Mouse (Mus musculus) heart, embryonic 15.5 days (tissue): ENCODE results near the gene Stat5a. TPM values are rescaled to one million over a fixed set of nuclear protein-coding genes. Genes with fewer than 3 reads are reported as not detected.
A peak's percentile ranks its signal among the peaks of the same experiment; 100 is the strongest.

Experiments
- ATAC-seq: fragments of 200-750 bp; cut with Nextera tagmentation; replicated peaks from 2 replicates; pipeline ENCODE4 v1.8.0; 2017; ENCODE audit warnings: low read depth, moderate TSS enrichment; ENCODE audit not compliant: insufficient number of reproducible peaks, insufficient read depth, low FRiP score
- H3K27ac ChIP-seq: fragments of 300-500 bp; sonication (generic); 2 replicates; pipeline ENCODE4 v1.5.1; 2015; ENCODE audit warnings: mild to moderate bottlenecking, inconsistent platforms
- H3K27me3 ChIP-seq: fragments of 300-500 bp; sonication (generic); 2 replicates; pipeline ENCODE4 v1.6.1; 2015; ENCODE audit warnings: inconsistent platforms
- H3K36me3 ChIP-seq: fragments of 300-500 bp; sonication (generic); 2 replicates; pipeline ENCODE4 v1.6.1; 2015; ENCODE audit warnings: mild to moderate bottlenecking, inconsistent platforms
- H3K4me1 ChIP-seq: fragments of 300-500 bp; sonication (generic); replicated peaks from 2 replicates; pipeline ENCODE4 v1.6.1; 2015; ENCODE audit warnings: inconsistent platforms
- H3K4me2 ChIP-seq: fragments of 300-500 bp; sonication (generic); 2 replicates; pipeline ENCODE4 v1.6.1; 2015; ENCODE audit warnings: inconsistent platforms, mild to moderate bottlenecking, moderate library complexity
- H3K4me3 ChIP-seq: fragments of 300-500 bp; sonication (generic); 2 replicates; pipeline ENCODE4 v1.5.1; 2015; ENCODE audit warnings: mild to moderate bottlenecking, inconsistent platforms
- H3K9ac ChIP-seq: fragments of 300-500 bp; sonication (generic); 2 replicates; pipeline ENCODE4 v1.6.1; 2015; ENCODE audit warnings: mild to moderate bottlenecking, inconsistent platforms
- H3K9me3 ChIP-seq: fragments of 300-500 bp; sonication (generic); replicated peaks from 2 replicates; pipeline ENCODE4 v1.6.1; 2016; ENCODE audit warnings: inconsistent platforms
- WGBS: fragments of 180-500 bp; shearing (Covaris S2); methylation state at CpG from one replicate; pipeline ENCODE4 v1.1.7; 2015; ENCODE audit warnings: mixed read lengths; 5-methylcytosine and 5-hydroxymethylcytosine counted together
- polyA plus RNA-seq: library from polyadenylated mRNA; unstranded; fragments of >200 nt; fragmentation: Nextera tagmentation; extraction: Ambion mirVana; gene quantifications from 2 replicates; pipeline ENCODE4 v1.2.1, GENCODE M21; 2015

Gene Stat5a
- polyA plus RNA-seq, 1 experiment from 2014 or later = 6.1 TPM

- 84% methylated on average over 13 of the region's 13 CpGs for WGBS
- Histone ChIP-seq H3K9me3 (no peaks in the 10 kb centered on the region), H3K4me3 (no peak overlapping the region), H3K4me2 (peak overlapping the region; percentile 47; the same call in 1 of the 2 replicates), H3K27ac (peak overlapping the region; percentile 70; the same call in 1 of the 2 replicates), H3K27me3 (no peaks in the 10 kb centered on the region), H3K36me3 (no peaks in the 10 kb centered on the region), H3K4me1 (peaks cover 70% of the 10 kb centered on the region), H3K9ac (no peak overlapping the region)
- no peak for ATAC-seq
Measured at GRCm38 (mm10) chr11:100821605-100822220, 37.4 kb upstream of the Stat5a start.

DNA sequence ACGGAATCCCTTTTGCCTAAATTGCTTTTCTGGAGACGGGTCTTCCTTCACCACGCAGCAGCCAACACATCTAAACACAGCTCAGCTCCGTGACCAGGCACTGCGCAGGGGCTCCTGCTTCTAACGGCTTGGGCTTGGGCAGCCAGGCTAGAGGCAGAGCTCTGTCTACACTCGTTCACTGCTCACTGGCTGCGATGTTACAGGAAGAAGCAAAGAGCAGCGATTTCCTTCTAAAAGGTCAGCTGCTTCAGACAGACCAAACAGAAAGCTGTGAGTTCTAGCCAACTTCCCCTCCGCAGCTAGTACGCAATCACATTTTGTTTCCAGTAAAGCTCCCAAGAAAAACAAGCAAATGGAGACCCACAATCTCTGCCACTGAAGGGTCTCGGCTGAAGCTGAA, 36.8 kb upstream of the Stat5a start:
- no peaks in the 10 kb centered on the region for H3K9me3 ChIP-seq
- H3K4me2 ChIP-seq = peak overlapping the region; percentile 47
- peak overlapping the region; percentile 70 for H3K27ac ChIP-seq
- ATAC-seq = peak; percentile 47
- WGBS = 48% methylated on average over 12 of the region's 12 CpGs
- H3K9ac ChIP-seq = no peak overlapping the region
- H3K4me1 ChIP-seq = peaks cover 67% of the 10 kb centered on the region
- no peaks in the 10 kb centered on the region for H3K27me3 ChIP-seq
- H3K36me3 ChIP-seq = no peaks in the 10 kb centered on the region
- H3K4me3 ChIP-seq = peak overlapping the region; percentile 19; the same call in 1 of the 2 replicates

GRCm38 (mm10) chr11:100823543-100824313, 35.4 kb upstream of the Stat5a start:
- H3K4me2 ChIP-seq = no peak overlapping the region

DNA sequence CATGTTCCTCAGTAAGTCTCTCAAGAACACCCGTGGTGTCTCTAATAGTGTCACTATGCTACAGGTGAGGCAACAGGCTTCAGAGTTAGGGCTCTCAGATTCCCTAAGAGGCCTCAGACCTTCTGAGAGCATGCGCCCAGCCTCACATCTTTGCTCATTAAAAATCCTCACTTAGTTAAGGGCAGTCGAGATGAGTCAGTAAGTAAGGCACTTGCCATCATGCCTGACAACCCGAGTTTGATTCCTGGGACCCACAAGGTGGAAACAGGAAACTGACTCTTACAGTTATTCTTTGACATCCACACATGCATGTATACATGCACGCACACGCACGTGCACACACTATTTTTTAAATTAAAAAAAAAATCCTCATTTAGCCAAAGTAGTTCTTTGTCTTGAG, 34.7 kb upstream of the Stat5a start:
- Histone ChIP-seq H3K4me3 (no peak overlapping the region), H3K27ac (peak overlapping the region; percentile 56), H3K36me3 (no peaks in the 10 kb centered on the region), H3K4me1 (peaks cover 71% of the 10 kb centered on the region), H3K9me3 (no peaks in the 10 kb centered on the region), H3K4me2 (no peak overlapping the region), H3K9ac (no peak overlapping the region), H3K27me3 (no peaks in the 10 kb centered on the region)
- ATAC-seq = no peak
- 70% methylated on average over 7 of the region's 7 CpGs for WGBS

More at GRCm38 (mm10) chr11:100823543-100824313, 35.4 kb upstream of the Stat5a start:
- peaks cover 70% of the 10 kb centered on the region for H3K4me1 ChIP-seq
- 47% methylated on average over 8 of the region's 8 CpGs for WGBS
- H3K4me3 ChIP-seq = no peak overlapping the region
- H3K27me3 ChIP-seq = no peaks in the 10 kb centered on the region
- no peak; the same call in 1 of the 2 replicates for ATAC-seq
- peak overlapping the region; percentile 56 for H3K27ac ChIP-seq
- no peaks in the 10 kb centered on the region for H3K36me3 ChIP-seq
- H3K9me3 ChIP-seq = no peaks in the 10 kb centered on the region
- H3K9ac ChIP-seq = no peak overlapping the region

GRCm38 (mm10) chr11:100825451-100825850, 33.7 kb upstream of the Stat5a start:
- H3K9ac ChIP-seq = no peak overlapping the region
- H3K36me3 ChIP-seq = no peaks in the 10 kb centered on the region
- H3K4me3 ChIP-seq = no peak overlapping the region
- WGBS = 72% methylated on average over 9 of the region's 9 CpGs
- no peaks in the 10 kb centered on the region for H3K27me3 ChIP-seq
- no peak for ATAC-seq
- no peak overlapping the region for H3K4me2 ChIP-seq
- H3K9me3 ChIP-seq = no peaks in the 10 kb centered on the region
- peak overlapping the region; percentile 9; the same call in 1 of the 2 replicates for H3K27ac ChIP-seq
- H3K4me1 ChIP-seq = peaks cover 68% of the 10 kb centered on the region

GRCm38 (mm10) chr11:100826161-100826866, 32.8 kb upstream of the Stat5a start:
- WGBS = 76% methylated on average over 13 of the region's 13 CpGs
- no peaks in the 10 kb centered on the region for H3K9me3 ChIP-seq
- no peak overlapping the region for H3K4me3 ChIP-seq
- H3K27me3 ChIP-seq = no peaks in the 10 kb centered on the region
- no peaks in the 10 kb centered on the region for H3K36me3 ChIP-seq
- no peak for ATAC-seq
- H3K9ac ChIP-seq = no peak overlapping the region
- H3K27ac ChIP-seq = no peak overlapping the region
- peaks cover 70% of the 10 kb centered on the region for H3K4me1 ChIP-seq
- no peak overlapping the region for H3K4me2 ChIP-seq

GRCm38 (mm10) chr11:100828676-100829151, 30.4 kb upstream of the Stat5a start:
- H3K27ac ChIP-seq = peak overlapping the region; percentile 71
- 30% methylated on average over 10 of the region's 10 CpGs for WGBS
- no peak overlapping the region for H3K9ac ChIP-seq
- peak overlapping the region; percentile 13; the same call in 1 of the 2 replicates for H3K4me2 ChIP-seq
- no peaks in the 10 kb centered on the region for H3K27me3 ChIP-seq
- no peak overlapping the region for H3K4me3 ChIP-seq
- H3K9me3 ChIP-seq = no peaks in the 10 kb centered on the region
- H3K4me1 ChIP-seq = peaks cover 66% of the 10 kb centered on the region
- no peak for ATAC-seq
- H3K36me3 ChIP-seq = no peaks in the 10 kb centered on the region

GRCm38 (mm10) chr11:100829691-100830090, 29.5 kb upstream of the Stat5a start:
- peaks cover 56% of the 10 kb centered on the region for H3K4me1 ChIP-seq
- 77% methylated on average over 12 of the region's 12 CpGs for WGBS
- no peak for ATAC-seq

DNA sequence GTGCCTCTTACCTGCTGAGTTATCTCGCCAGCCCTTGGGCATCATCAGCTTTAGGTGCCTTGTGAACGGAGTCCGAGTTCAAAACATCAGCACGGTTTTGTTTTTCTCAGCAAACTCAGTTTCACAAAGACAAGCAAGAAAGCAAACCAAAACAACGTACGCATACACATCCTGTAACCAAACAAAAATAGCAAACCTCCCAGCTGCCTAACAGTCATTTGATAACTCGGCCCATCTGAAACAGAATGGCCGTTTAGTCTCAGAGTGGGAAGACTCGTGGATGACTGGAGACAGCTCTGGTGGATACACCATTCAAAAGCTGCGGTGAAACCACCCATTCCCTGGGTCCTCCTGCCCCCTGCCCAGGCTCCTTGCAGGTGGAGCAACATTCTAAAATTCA, 27.8 kb upstream of the Stat5a start:
- 64% methylated on average over 10 of the region's 10 CpGs for WGBS
- Histone ChIP-seq H3K27ac (no peak overlapping the region; the same call in 1 of the 2 replicates), H3K27me3 (no peaks in the 10 kb centered on the region), H3K4me3 (no peak overlapping the region), H3K36me3 (no peaks in the 10 kb centered on the region), H3K9me3 (no peaks in the 10 kb centered on the region), H3K9ac (no peak overlapping the region), H3K4me1 (peaks cover 42% of the 10 kb centered on the region), H3K4me2 (no peak overlapping the region)
- no peak for ATAC-seq

More at GRCm38 (mm10) chr11:100829691-100830090, 29.5 kb upstream of the Stat5a start:
- no peaks in the 10 kb centered on the region for H3K36me3 ChIP-seq
- H3K27ac ChIP-seq = no peak overlapping the region
- H3K9me3 ChIP-seq = no peaks in the 10 kb centered on the region
- H3K27me3 ChIP-seq = no peaks in the 10 kb centered on the region
- no peak overlapping the region for H3K9ac ChIP-seq
- H3K4me2 ChIP-seq = no peak overlapping the region
- H3K4me3 ChIP-seq = no peak overlapping the region

DNA sequence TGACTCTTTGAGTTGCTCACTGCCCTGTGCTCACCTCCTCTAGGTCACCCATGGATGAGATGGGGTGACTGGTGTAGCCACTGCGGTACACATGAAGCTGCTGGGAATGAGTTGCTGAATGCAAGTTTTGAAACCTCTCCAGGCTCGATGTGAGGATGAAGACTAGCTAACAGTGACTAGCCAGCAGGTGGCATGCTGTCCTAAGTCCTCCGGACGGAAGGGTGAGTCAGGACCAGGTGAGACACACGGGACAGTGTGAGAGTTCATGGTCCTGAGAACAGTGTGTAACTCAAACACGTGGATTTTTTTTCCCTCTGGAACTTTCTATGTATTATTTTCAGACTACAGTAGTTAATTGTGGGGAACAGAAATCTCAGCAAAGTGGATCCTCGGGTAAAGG, 25.7 kb upstream of the Stat5a start:
- H3K9me3 ChIP-seq = 0 out of 2 replicates have a peak, but pooled peaks cover 3% of the 10 kb centered on the region
- H3K27ac ChIP-seq = no peak overlapping the region
- H3K4me3 ChIP-seq = no peak overlapping the region
- no peak for ATAC-seq
- H3K36me3 ChIP-seq = no peaks in the 10 kb centered on the region
- H3K9ac ChIP-seq = no peak overlapping the region
- no peak overlapping the region for H3K4me2 ChIP-seq
- peaks cover 30% of the 10 kb centered on the region for H3K4me1 ChIP-seq
- 65% methylated on average over 7 of the region's 7 CpGs for WGBS
- no peaks in the 10 kb centered on the region for H3K27me3 ChIP-seq
